Mouse (Mus musculus) hindbrain, postnatal 0 days (tissue): ENCODE data around the gene Nos3. TPM values are rescaled to one million over a fixed set of nuclear protein-coding genes. Genes with fewer than 3 reads are reported as not detected.

Experiments used
- ATAC-seq: fragments of 200-750 bp; cut with Nextera tagmentation; 2 replicates; pipeline ENCODE4 v1.8.0; 2017; ENCODE audit warnings: mild to moderate bottlenecking, moderate TSS enrichment, moderate library complexity
- DNase-seq: peaks from one replicate; pipeline ENCODE4 v3.0.0-alpha.2; 2015; ENCODE audit warnings: low spot score
- H3K27ac ChIP-seq: fragments of 300-500 bp; sonication (generic); 2 replicates; pipeline ENCODE4 v1.5.1; 2014; ENCODE audit warnings: mild to moderate bottlenecking
- H3K27me3 ChIP-seq: fragments of 300-500 bp; sonication (generic); 2 replicates; pipeline ENCODE4 v1.6.1; 2014; ENCODE audit warnings: low read length, mixed read lengths; ENCODE audit not compliant: insufficient read depth
- H3K36me3 ChIP-seq: fragments of 300-500 bp; sonication (generic); 2 replicates; pipeline ENCODE4 v1.6.1; 2014; ENCODE audit warnings: low read length, mixed read lengths; ENCODE audit not compliant: insufficient read depth
- H3K4me1 ChIP-seq: fragments of 300-500 bp; sonication (generic); 2 replicates; pipeline ENCODE4 v1.6.1; 2014; ENCODE audit warnings: antibody characterized with exemption, low read length, mixed read lengths; ENCODE audit not compliant: insufficient read depth
- H3K4me2 ChIP-seq: fragments of 300-500 bp; sonication (generic); 2 replicates; pipeline ENCODE4 v1.6.1; 2014; ENCODE audit warnings: low read depth, mild to moderate bottlenecking, low read length, moderate library complexity, mixed read lengths
- H3K4me3 ChIP-seq: fragments of 300-500 bp; sonication (generic); 2 replicates; pipeline ENCODE4 v1.5.1; 2014; ENCODE audit warnings: low read length
- H3K9ac ChIP-seq: fragments of 300-500 bp; sonication (generic); replicated peaks from 2 replicates; pipeline ENCODE4 v1.6.1; 2014; ENCODE audit warnings: mild to moderate bottlenecking, low read length, moderate library complexity, mixed read lengths
- H3K9me3 ChIP-seq: fragments of 300-500 bp; sonication (generic); 2 replicates; pipeline ENCODE4 v1.6.1; 2016; ENCODE audit warnings: low read length, mixed read lengths
- CTCF ChIP-seq: IDR thresholded peaks from 2 replicates; pipeline ENCODE4 v1.5.1; 2016; ENCODE audit warnings: antibody characterized with exemption, control low read depth, low read depth
- WGBS: fragments of 180-500 bp; shearing (Covaris S2); extraction: QIAGEN DNeasy Blood & Tissue Kit; methylation state at CpG from one replicate; pipeline ENCODE4 v1.1.7; 2014; 5-methylcytosine and 5-hydroxymethylcytosine counted together
- polyA plus RNA-seq: library from polyadenylated mRNA; unstranded; fragments of >200 nt; fragmentation: Nextera tagmentation; extraction: Ambion mirVana; gene quantifications from 2 replicates; pipeline ENCODE4 v1.2.1, GENCODE M21; 2015
- total RNA-seq: library from RNA; depleted of rRNA; stranded (reverse); fragments of >200 nt; gene quantifications from 2 replicates; pipeline ENCODE4 v1.2.3, GENCODE M21; 2014

Gene Nos3
- total and polyA plus RNA-seq, 2 experiments from 2014 or later, result 7.2 to 8.7 TPM

GRCm38 (mm10) chr5:24381486-24381885, 16.9 kb downstream of the Nos3 start:
- H3K4me2 ChIP-seq, result no peak overlapping the region
- no peak overlapping the region for H3K4me3 ChIP-seq
- ATAC-seq, result no peak
- TF ChIP-seq CTCF, result no peak
- 72% methylated on average over 6 of the region's 6 CpGs for WGBS
- no peak overlapping the region for H3K9ac ChIP-seq
- no peaks in the 10 kb centered on the region for H3K27me3 ChIP-seq
- H3K36me3 ChIP-seq, result no peaks in the 10 kb centered on the region
- no peak for DNase-seq
- no peak overlapping the region for H3K27ac ChIP-seq
- no peaks in the 10 kb centered on the region for H3K9me3 ChIP-seq
- H3K4me1 ChIP-seq, result peaks cover 13% of the 10 kb centered on the region

DNA sequence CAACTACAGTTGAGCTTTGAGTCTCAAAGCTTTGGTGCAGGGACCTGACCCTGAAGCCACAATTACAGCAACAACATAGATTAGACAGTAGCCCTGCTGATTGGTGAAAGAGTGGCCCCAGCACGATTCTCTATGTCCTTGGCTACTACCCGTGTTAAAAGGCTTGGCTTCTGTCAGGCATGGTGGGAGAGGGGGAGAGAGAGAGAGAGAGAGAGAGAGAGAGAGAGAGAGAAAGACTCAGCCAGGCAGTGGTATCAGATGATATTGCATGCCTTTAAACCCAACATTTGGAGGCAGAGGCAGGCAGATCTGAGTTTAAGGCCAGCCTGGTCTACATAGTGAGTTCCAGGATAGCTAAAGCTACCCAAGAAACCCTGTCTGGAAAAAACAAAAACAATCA, 17.4 kb downstream of the Nos3 start:
- Histone ChIP-seq H3K36me3 (no peaks in the 10 kb centered on the region), H3K27ac (no peak overlapping the region), H3K4me1 (peaks cover 17% of the 10 kb centered on the region), H3K9me3 (no peaks in the 10 kb centered on the region), H3K4me2 (no peak overlapping the region), H3K27me3 (no peaks in the 10 kb centered on the region), H3K9ac (no peak overlapping the region), H3K4me3 (no peak overlapping the region)
- 60% methylated on average over 2 of the region's 2 CpGs for WGBS
- ATAC-seq, result no peak
- no peak for TF ChIP-seq CTCF
- no peak for DNase-seq

DNA sequence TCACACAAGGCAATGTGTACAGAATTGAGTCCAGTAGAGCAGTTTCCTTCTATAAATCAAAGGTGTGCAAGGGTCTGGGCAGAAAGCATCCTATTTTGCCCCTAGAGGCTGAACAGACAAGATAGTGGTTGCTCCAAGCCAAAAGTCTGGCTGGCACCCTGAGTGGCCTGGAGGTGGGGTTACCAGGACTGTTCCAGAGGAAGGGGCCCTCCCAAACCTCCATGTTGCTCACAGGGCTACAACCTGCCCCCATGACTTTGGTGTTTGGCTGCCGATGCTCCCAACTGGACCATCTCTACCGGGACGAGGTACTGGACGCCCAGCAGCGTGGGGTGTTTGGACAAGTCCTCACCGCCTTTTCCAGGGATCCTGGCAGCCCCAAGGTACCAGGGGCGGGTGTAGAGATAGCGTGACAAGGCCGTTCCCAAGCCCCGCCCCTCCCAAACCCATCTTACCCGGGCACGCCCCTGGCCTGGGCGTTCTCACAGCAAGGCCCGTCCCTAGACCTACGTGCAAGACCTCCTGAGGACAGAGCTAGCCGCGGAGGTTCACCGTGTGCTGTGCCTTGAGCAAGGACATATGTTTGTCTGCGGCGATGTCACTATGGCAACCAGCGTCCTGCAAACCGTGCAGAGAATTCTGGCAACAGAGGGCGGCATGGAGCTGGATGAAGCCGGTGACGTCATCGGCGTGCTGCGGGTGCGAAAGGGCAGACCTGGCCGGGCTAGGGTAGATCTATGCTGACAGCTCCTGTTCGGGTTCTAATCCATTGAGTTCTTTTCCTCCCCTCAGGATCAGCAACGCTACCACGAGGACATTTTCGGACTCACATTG, 18.6 kb downstream of the Nos3 start:
- ATAC-seq (peak; percentile 88), DNase-seq (peak; percentile 96)
- Histone ChIP-seq H3K4me1 (peaks cover 24% of the 10 kb centered on the region), H3K4me2 (peak overlapping the region; percentile 66), H3K27ac (peak overlapping the region; percentile 86), H3K9ac (peak overlapping the region; percentile 56), H3K4me3 (peak overlapping the region; percentile 46), H3K9me3 (no peaks in the 10 kb centered on the region), H3K27me3 (no peaks in the 10 kb centered on the region), H3K36me3 (no peaks in the 10 kb centered on the region)
- under 1% methylated on average over 34 of the region's 34 CpGs for WGBS
- peak; percentile 74 for TF ChIP-seq CTCF

DNA sequence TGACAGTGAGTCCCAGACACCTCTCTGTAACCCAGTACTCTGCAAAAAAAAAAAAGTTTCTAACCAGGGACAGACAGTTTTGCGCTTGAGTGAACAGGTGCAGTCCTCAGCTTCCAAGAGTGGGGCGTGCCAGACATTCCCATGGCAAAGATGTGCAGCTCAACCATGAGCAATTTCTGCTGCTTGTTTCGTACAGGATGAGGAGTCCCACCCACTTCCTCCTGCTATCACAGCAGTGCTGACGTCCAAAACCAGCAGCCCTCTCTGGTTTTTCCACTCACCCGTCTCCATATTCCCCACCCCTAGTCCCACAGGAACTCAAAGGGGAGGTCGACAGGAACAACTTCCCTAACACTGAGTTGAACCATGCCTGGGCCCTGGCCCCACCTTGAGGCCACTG, 19.8 kb downstream of the Nos3 start:
- no peak overlapping the region for H3K9ac ChIP-seq
- H3K4me3 ChIP-seq, result no peak overlapping the region
- no peak for DNase-seq
- no peaks in the 10 kb centered on the region for H3K27me3 ChIP-seq
- peaks cover 24% of the 10 kb centered on the region for H3K4me1 ChIP-seq
- WGBS, result 69% methylated on average over 6 of the region's 6 CpGs
- peak overlapping the region; percentile 66; the same call in 1 of the 2 replicates for H3K4me2 ChIP-seq
- H3K9me3 ChIP-seq, result no peaks in the 10 kb centered on the region
- H3K27ac ChIP-seq, result no peak overlapping the region
- no peaks in the 10 kb centered on the region for H3K36me3 ChIP-seq
- no peak for TF ChIP-seq CTCF
- no peak for ATAC-seq

GRCm38 (mm10) chr5:24385374-24385773, 20.8 kb downstream of the Nos3 start:
- no peaks in the 10 kb centered on the region for H3K9me3 ChIP-seq
- WGBS, result 92% methylated on average over 5 of the region's 5 CpGs
- no peaks in the 10 kb centered on the region for H3K27me3 ChIP-seq
- H3K9ac ChIP-seq, result no peak overlapping the region
- no peak for ATAC-seq
- H3K27ac ChIP-seq, result no peak overlapping the region
- no peak overlapping the region for H3K4me3 ChIP-seq
- H3K4me1 ChIP-seq, result peaks cover 24% of the 10 kb centered on the region
- no peak overlapping the region for H3K4me2 ChIP-seq
- DNase-seq, result no peak
- no peaks in the 10 kb centered on the region for H3K36me3 ChIP-seq
- no peak for TF ChIP-seq CTCF

GRCm38 (mm10) chr5:24385887-24386550, 21.4 kb downstream of the Nos3 start:
- TF ChIP-seq CTCF, result no peak

More at GRCm38 (mm10) chr5:24385887-24386550, 21.4 kb downstream of the Nos3 start:
- no peak overlapping the region for H3K9ac ChIP-seq
- H3K4me1 ChIP-seq, result peaks cover 24% of the 10 kb centered on the region
- no peaks in the 10 kb centered on the region for H3K27me3 ChIP-seq
- H3K36me3 ChIP-seq, result no peaks in the 10 kb centered on the region
- no peak overlapping the region for H3K4me2 ChIP-seq
- H3K27ac ChIP-seq, result no peak overlapping the region
- H3K4me3 ChIP-seq, result no peak overlapping the region
- WGBS, result 80% methylated on average over 10 of the region's 10 CpGs
- ATAC-seq, result no peak
- no peak for DNase-seq
- H3K9me3 ChIP-seq, result no peaks in the 10 kb centered on the region
